Mouse (Mus musculus) T-helper 1 cell (primary cell): ENCODE measurements at regions not wholly inside any gene's neighbourhood (a gene's known extent, or its start where the extent isn't known, plus 50 kb on each side); places are given as distances from the start of the nearest gene placed in this dataset.

Experiments
- in situ Hi-C: fragments of 300-600 bp; cut with MboI, MseI; formaldehyde crosslinking; loops from one replicate; pipeline ENCODE4 v1.15.1; 2025; ENCODE audit warnings: high pct_unique_total_duplicates

- in situ Hi-C loops, result no loop called here
Measured at GRCm38 (mm10) chr14:105950924-105951323, 54.3 kb upstream of the Spry2 start.

GRCm38 (mm10) chr14:105955082-105955481 lies 58.5 kb upstream of the Spry2 start:
- in situ Hi-C loops, result no loop called here

- in situ Hi-C loops, result no loop called here
Measured at GRCm38 (mm10) chr14:105956796-105957195, 60.2 kb upstream of the Spry2 start.

GRCm38 (mm10) chr14:105958005-105958404 lies 61.4 kb upstream of the Spry2 start:
- in situ Hi-C loops, result no loop called here

- in situ Hi-C loops, result no loop called here
Measured at GRCm38 (mm10) chr14:105979544-105980323, 83.1 kb upstream of the Spry2 start.

GRCm38 (mm10) chr14:105980324-105980680 lies 83.7 kb upstream of the Spry2 start:
- in situ Hi-C loops, result no loop called here

- in situ Hi-C loops, result no loop called here
Measured at GRCm38 (mm10) chr14:105987341-105987882, 90.8 kb upstream of the Spry2 start.

- in situ Hi-C loops, result no loop called here
Measured at GRCm38 (mm10) chr14:105988738-105989137, 92.1 kb upstream of the Spry2 start.

GRCm38 (mm10) chr14:105993124-105993523 lies 96.5 kb upstream of the Spry2 start:
- in situ Hi-C loops, result no loop called here

GRCm38 (mm10) chr14:105999801-106000200 lies 103.2 kb upstream of the Spry2 start:
- in situ Hi-C loops, result no loop called here

GRCm38 (mm10) chr14:106007769-106008168 lies 98.2 kb upstream of the Trim52 start:
- in situ Hi-C loops, result no loop called here

GRCm38 (mm10) chr14:106008951-106009350 lies 97.0 kb upstream of the Trim52 start:
- in situ Hi-C loops, result no loop called here

- in situ Hi-C loops, result loop anchor here (5.0 kb wide), 1 partner anchor 41 kb away; no protein-coding TSS in a partner anchor
Measured at GRCm38 (mm10) chr14:106010961-106011360, 95.0 kb upstream of the Trim52 start.

GRCm38 (mm10) chr14:106011991-106012427 lies 94.0 kb upstream of the Trim52 start:
- in situ Hi-C loops, result loop anchor here (5.0 kb wide), 1 partner anchor 40 kb away; no protein-coding TSS in a partner anchor

GRCm38 (mm10) chr14:106022806-106023205 lies 83.2 kb upstream of the Trim52 start:
- in situ Hi-C loops, result no loop called here

- in situ Hi-C loops, result no loop called here
Measured at GRCm38 (mm10) chr14:106026815-106027214, 79.2 kb upstream of the Trim52 start.

- in situ Hi-C loops, result no loop called here
Measured at GRCm38 (mm10) chr14:106027686-106028085, 78.3 kb upstream of the Trim52 start.

- in situ Hi-C loops, result no loop called here
Measured at GRCm38 (mm10) chr14:106031094-106031493, 74.9 kb upstream of the Trim52 start.

GRCm38 (mm10) chr14:106033793-106034192 lies 72.2 kb upstream of the Trim52 start:
- in situ Hi-C loops, result no loop called here

GRCm38 (mm10) chr14:106034933-106035665 lies 70.9 kb upstream of the Trim52 start:
- in situ Hi-C loops, result no loop called here

- in situ Hi-C loops, result no loop called here
Measured at GRCm38 (mm10) chr14:106044274-106044673, 61.7 kb upstream of the Trim52 start.

- in situ Hi-C loops, result loop anchor here (5.0 kb wide), 1 partner anchor 38 kb away; no protein-coding TSS in a partner anchor
Measured at GRCm38 (mm10) chr14:106050231-106050630, 55.8 kb upstream of the Trim52 start.
